ENCODE assay signal across 8 mouse cellular contexts in the genomic region with DNA sequence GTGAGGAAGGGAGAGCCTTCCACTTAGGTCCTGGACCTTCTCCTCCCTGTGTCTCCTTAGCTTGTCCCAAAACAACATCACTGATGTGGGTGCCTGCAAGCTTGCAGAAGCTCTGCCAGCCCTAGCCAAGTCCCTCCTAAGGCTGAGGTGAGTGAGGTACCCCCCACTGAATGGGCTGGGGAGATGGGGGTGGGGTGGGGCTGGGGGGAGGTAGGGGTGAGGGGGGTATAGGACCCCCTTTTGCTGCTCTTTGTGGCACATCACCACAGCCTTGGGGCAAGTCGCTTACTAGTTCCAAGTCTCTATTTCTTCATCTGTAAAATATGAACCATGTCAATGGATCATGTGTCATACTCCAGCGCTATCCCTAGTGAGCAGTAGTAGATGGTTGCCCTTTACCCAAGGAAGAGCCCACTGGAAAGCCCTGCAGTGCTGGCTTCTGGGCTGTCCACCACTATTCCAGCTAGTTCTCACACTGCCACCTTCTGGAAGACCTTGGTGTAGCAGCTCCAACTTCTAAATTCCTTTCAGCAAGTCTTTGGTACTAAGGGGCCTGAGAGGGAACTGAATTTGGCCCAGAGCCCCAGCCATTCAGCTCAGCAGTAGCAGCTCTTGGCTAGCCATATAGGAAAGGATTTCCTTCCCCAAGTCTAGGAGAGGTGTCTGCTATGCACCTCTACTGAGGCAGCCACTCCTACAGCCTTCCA. TPM values are rescaled to one million over a fixed set of nuclear protein-coding genes. Genes with fewer than 3 reads are reported as not detected.
DNase-seq lines count a peak whose midpoint lies in the region; ATAC-seq and TF ChIP-seq lines count a peak whose summit lies in the region.

No protein-coding gene starts in this region.

- no peak overlapping the region for H3K9ac ChIP-seq in liver, adult 2 months (ENCODE audit: low read depth, low read length)
- no peak overlapping the region for H3K9ac ChIP-seq in neural tube, embryonic 11.5 days (ENCODE audit: low read length)

- peaks cover 16% of the 10 kb centered on the region for H3K4me1 ChIP-seq in embryonic facial prominence, embryonic 10.5 days
- peaks cover 12% of the 10 kb centered on the region for H3K4me1 ChIP-seq in liver, adult 2 months (ENCODE audit: control insufficient read depth, insufficient read depth, low read length)
- H3K4me1 ChIP-seq in neural tube, embryonic 11.5 days (ENCODE audit: control insufficient read depth, insufficient read depth, low read length): no peaks in the 10 kb centered on the region
- H3K4me1 ChIP-seq in testis, adult 2 months (ENCODE audit: control insufficient read depth, insufficient read depth, low read length): no peaks in the 10 kb centered on the region

- no peaks in the 10 kb centered on the region for H3K79me2 ChIP-seq in liver, adult 2 months (ENCODE audit: control insufficient read depth, insufficient read depth, low read length)

- no peaks in the 10 kb centered on the region for H3K36me3 ChIP-seq in embryonic facial prominence, embryonic 10.5 days (replicated peaks)
- H3K36me3 ChIP-seq in liver, adult 2 months (ENCODE audit: control insufficient read depth, insufficient read depth, low read length): no peaks in the 10 kb centered on the region
- no peaks in the 10 kb centered on the region for H3K36me3 ChIP-seq in neural tube, embryonic 11.5 days (ENCODE audit: control insufficient read depth, insufficient read depth, low read length)
- no peaks in the 10 kb centered on the region for H3K36me3 ChIP-seq in testis, adult 2 months (ENCODE audit: control insufficient read depth, insufficient read depth, low read length)

- no peak overlapping the region for H3K4me3 ChIP-seq in embryonic facial prominence, embryonic 10.5 days
- no peak overlapping the region for H3K4me3 ChIP-seq in liver, adult 2 months (ENCODE audit: insufficient read depth, low read depth, low read length)
- H3K4me3 ChIP-seq in neural tube, embryonic 11.5 days (ENCODE audit: low read depth, low read length): no peak overlapping the region
- H3K4me3 ChIP-seq in testis, adult 2 months (ENCODE audit: control insufficient read depth, low read depth, low read length): no peak overlapping the region

- no peaks in the 10 kb centered on the region for H3K27me3 ChIP-seq in embryonic facial prominence, embryonic 10.5 days (replicated peaks; ENCODE audit: low read depth, poor library complexity, severe bottlenecking)
- H3K27me3 ChIP-seq in liver, adult 2 months (ENCODE audit: control insufficient read depth, insufficient read depth, low read length): no peaks in the 10 kb centered on the region
- no peaks in the 10 kb centered on the region for H3K27me3 ChIP-seq in neural tube, embryonic 11.5 days (ENCODE audit: control insufficient read depth, insufficient read depth, low read length)
- H3K27me3 ChIP-seq in testis, adult 2 months (ENCODE audit: control insufficient read depth, insufficient read depth, low read length): no peaks in the 10 kb centered on the region

- H3K27ac ChIP-seq in embryonic facial prominence, embryonic 10.5 days (replicated peaks): no peak overlapping the region
- H3K27ac ChIP-seq in liver, adult 2 months (replicated peaks; ENCODE audit: insufficient read depth, low read depth, low read length): no peak overlapping the region
- no peak overlapping the region for H3K27ac ChIP-seq in neural tube, embryonic 11.5 days (ENCODE audit: low read depth, low read length)
- no peak overlapping the region for H3K27ac ChIP-seq in testis, adult 2 months (ENCODE audit: control insufficient read depth, insufficient read depth, low read depth, low read length)

- no peak for TF ChIP-seq POLR2A in liver, adult 2 months (IDR thresholded peaks at IDR 0.05; ENCODE audit: extremely low read depth, insufficient read depth, low read length)
- TF ChIP-seq POLR2A in testis, adult 2 months (IDR thresholded peaks at IDR 0.05; ENCODE audit: control insufficient read depth, low read depth, low read length): no peak

- TF ChIP-seq CTCF in liver, adult 2 months (IDR thresholded peaks at IDR 0.05; ENCODE audit: low read depth, low read length): peak; percentile 66
- TF ChIP-seq CTCF in testis, adult 2 months (IDR thresholded peaks at IDR 0.05; ENCODE audit: control insufficient read depth, insufficient read depth, insufficient replicate concordance, low read depth, low read length): peak; percentile 32; the same call in 1 of the 2 replicates

- WGBS in embryonic facial prominence, embryonic 10.5 days: 44% methylated on average over 2 of the region's 2 CpGs
- 55% methylated on average over 2 of the region's 2 CpGs for WGBS in liver, adult 2 months
- WGBS in neural tube, embryonic 11.5 days: 29% methylated on average over 2 of the region's 2 CpGs

- peak; percentile 82 to 84 for DNase-seq in B cell, adult 2 months
- peak; percentile 59 for DNase-seq in adrenal gland, adult 2 months
- peak; percentile 80 for DNase-seq in embryonic facial prominence, embryonic 10.5 days (ENCODE audit: low spot score)
- DNase-seq in heart, adult 9 months (ENCODE audit: low spot score in 2 of 2): peak; percentile 56 to 68
- peak; percentile 86 for DNase-seq in kidney, adult 9 months
- DNase-seq in liver, adult 2 months (ENCODE audit: extremely low read depth, low read depth, low spot score): peak; percentile 55
- DNase-seq in neural tube, embryonic 11.5 days (ENCODE audit: low spot score): peak; percentile 81

- peak; percentile 61 for ATAC-seq in neural tube, embryonic 11.5 days (ENCODE audit: insufficient read depth, low FRiP score, low TSS enrichment)

- no peaks in the 10 kb centered on the region for H3K9me3 ChIP-seq in embryonic facial prominence, embryonic 10.5 days
- H3K9me3 ChIP-seq in neural tube, embryonic 11.5 days (ENCODE audit: control insufficient read depth, low read length): no peaks in the 10 kb centered on the region

- H3K4me2 ChIP-seq in neural tube, embryonic 11.5 days (ENCODE audit: low read depth): no peak overlapping the region

RNA-seq across cellular contexts. Expression of a gene that starts 21.8 kb away (rescaled TPM):
- total RNA-seq in adrenal gland, adult 2 months (2021): 10 to 100 TPM; 17.1 to 24.2 TPM
- polyA plus RNA-seq in adrenal gland, adult 2 months (2012; rRNA removed): 89.2 and 99.6 TPM in 2 replicates
- polyA plus RNA-seq in embryonic facial prominence, embryonic 10.5 days (2016; fragmentation: Nextera tagmentation; extraction: Ambion mirVana): 18.5 and 19.3 TPM in 2 replicates
- total RNA-seq in liver, adult 2 months (2014; rRNA removed): 8.9 and 12.3 TPM in 2 replicates
- 70.0 and 99.8 TPM in 2 replicates for polyA plus RNA-seq in liver, adult 2 months (2012; rRNA removed)
- 24.1 and 28.2 TPM in 2 replicates for polyA plus RNA-seq in neural tube, embryonic 11.5 days (2014; fragmentation: Nextera tagmentation; extraction: Ambion mirVana)
- polyA plus RNA-seq in testis, adult 2 months (2012; rRNA removed): 16.4 and 17.7 TPM in 2 replicates

RNA-seq across cellular contexts. Expression of a gene that starts 24.1 kb away (rescaled TPM):
- 10 to 100 TPM; 44.0 to 44.4 TPM for total RNA-seq in adrenal gland, adult 2 months (2021)
- polyA plus RNA-seq in adrenal gland, adult 2 months (2012; rRNA removed): 15.9 and 22.6 TPM in 2 replicates
- polyA plus RNA-seq in embryonic facial prominence, embryonic 10.5 days (2016; fragmentation: Nextera tagmentation; extraction: Ambion mirVana): 30.6 and 30.7 TPM in 2 replicates
- 11.6 and 13.4 TPM in 2 replicates for total RNA-seq in liver, adult 2 months (2014; rRNA removed)
- polyA plus RNA-seq in liver, adult 2 months (2012; rRNA removed): 8.5 and 9.8 TPM in 2 replicates
- polyA plus RNA-seq in neural tube, embryonic 11.5 days (2014; fragmentation: Nextera tagmentation; extraction: Ambion mirVana): 41.4 and 44.0 TPM in 2 replicates
- polyA plus RNA-seq in testis, adult 2 months (2012; rRNA removed): 30.6 and 30.8 TPM in 2 replicates

RNA-seq across cellular contexts. Expression of a gene that starts 41.2 kb away (rescaled TPM):
- 1 to 10 TPM; 1.4 to 2.0 TPM for total RNA-seq in adrenal gland, adult 2 months (2021)
- polyA plus RNA-seq in adrenal gland, adult 2 months (2012; rRNA removed): 2.3 and 2.9 TPM in 2 replicates
- polyA plus RNA-seq in embryonic facial prominence, embryonic 10.5 days (2016; fragmentation: Nextera tagmentation; extraction: Ambion mirVana): 0.06 and 0.26 TPM in 2 replicates
- total RNA-seq in liver, adult 2 months (2014; rRNA removed): 1.0 and 2.2 TPM in 2 replicates
- polyA plus RNA-seq in liver, adult 2 months (2012; rRNA removed): 0.51 and 1.1 TPM in 2 replicates
- 0.09 and 0.12 TPM in 2 replicates for polyA plus RNA-seq in neural tube, embryonic 11.5 days (2014; fragmentation: Nextera tagmentation; extraction: Ambion mirVana)
- 0.07 and 0.22 TPM in 2 replicates for polyA plus RNA-seq in testis, adult 2 months (2012; rRNA removed)
